Mouse (Mus musculus) Muller cell, postnatal 12 days (primary cell): ENCODE data around the gene Sowaha.

ENCODE experiments used
- DNase-seq: peaks from one replicate; pipeline ENCODE4 v3.0.0-alpha.2; 2015; ENCODE audit errors: inconsistent ontology term

The Sowaha gene

GRCm38 (mm10) chr11:53479783-53480301 is at the start of gene Sowaha, which contains the start of gene Gm9945:
TSS of gene Sowaha (minus strand) at chr11:53480274.
TSS of gene Gm9945 (plus strand) at chr11:53480166.
- DNase-seq = no peak

- no peak for DNase-seq
Measured at GRCm38 (mm10) chr11:53529253-53529557, 49.1 kb upstream of the Sowaha start.

DNA sequence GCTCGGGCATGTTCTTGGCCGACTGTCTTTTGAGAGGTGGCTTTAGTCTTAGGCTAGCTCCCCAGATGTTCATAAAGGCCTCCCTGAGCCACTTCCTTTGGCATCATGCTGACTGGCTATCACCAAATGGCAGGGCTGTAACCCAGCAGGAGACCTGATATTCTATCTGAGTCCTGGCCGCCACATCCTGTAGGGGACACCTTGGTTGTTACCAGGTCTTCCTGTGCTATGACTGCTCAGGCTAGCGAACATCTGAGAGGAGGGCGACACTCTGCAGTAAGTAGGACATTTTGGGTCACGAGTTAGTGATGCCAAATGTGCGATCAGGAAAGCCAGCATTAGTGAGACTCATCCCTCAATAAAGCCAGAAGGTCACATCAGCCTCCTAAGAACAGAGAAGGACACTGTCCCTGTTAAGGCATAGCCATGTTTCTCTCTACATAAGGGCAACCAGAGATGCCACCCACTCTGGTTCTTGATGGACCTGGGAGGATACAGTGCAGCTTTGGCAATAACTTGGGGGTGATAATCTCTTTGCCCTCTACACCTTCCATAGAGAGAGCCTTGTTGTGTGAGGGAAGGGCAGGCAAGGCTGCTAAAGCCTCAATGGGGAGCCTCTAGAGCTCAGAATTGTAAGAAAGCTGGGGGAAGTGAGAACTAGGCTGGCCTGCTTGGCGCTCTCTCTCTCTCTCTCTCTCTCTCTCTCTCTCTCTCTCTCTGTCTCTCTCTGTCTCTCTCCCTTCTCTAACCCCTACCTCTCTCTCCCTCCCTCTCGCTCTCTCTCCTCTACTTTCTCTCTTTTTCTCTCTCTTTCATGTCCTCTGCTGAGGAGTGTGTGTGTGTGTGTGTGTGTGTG is 48.6 kb upstream of the Sowaha start:
- DNase-seq = peak; percentile 78

DNA sequence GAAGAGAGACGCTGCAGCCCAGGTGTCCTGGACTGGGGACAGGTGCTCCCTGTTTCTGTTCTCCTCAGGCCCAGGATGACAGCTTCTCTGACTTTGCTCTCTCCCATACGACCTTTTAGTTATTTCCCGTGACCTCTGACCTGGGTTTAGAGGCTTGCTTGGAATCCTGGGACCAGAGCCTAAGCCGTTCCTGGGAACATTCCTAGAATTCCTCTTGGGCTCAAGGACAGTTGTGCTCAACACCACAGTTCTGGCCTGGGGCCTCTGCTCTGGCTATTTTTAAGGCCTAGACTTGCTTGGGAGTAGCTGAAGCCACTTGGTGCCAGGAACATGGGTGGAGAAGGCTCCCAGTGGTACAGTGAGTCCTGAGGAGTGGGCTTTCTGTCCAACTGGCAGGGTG is 45.4 kb upstream of the Sowaha start:
- peak; percentile 85 for DNase-seq

GRCm38 (mm10) chr11:53524905-53525304 is 44.8 kb upstream of the Sowaha start:
- no peak for DNase-seq

- no peak for DNase-seq
Measured at GRCm38 (mm10) chr11:53523545-53524405, 43.7 kb upstream of the Sowaha start.

DNA sequence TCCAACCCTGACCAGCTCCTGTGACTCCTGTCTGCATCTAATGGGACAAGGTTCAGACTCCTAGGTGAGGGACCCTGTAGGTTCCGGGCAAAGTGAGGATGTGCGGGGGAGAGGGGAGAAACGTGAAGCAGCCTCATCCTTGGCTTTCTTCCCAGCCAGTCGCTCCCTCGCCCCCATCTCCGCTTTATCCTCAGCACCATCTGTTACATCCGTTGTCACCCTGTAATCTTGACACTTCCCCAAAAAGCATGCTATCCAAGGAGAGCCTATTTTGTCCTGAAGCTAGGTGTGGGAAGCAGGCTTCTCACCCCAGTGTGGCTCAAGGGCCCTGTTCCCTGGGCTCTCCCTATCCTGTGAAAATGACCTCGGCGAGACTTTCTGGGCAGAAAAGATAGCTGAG is 42.9 kb upstream of the Sowaha start:
- no peak for DNase-seq

GRCm38 (mm10) chr11:53522362-53522761 is 42.3 kb upstream of the Sowaha start:
- no peak for DNase-seq

DNA sequence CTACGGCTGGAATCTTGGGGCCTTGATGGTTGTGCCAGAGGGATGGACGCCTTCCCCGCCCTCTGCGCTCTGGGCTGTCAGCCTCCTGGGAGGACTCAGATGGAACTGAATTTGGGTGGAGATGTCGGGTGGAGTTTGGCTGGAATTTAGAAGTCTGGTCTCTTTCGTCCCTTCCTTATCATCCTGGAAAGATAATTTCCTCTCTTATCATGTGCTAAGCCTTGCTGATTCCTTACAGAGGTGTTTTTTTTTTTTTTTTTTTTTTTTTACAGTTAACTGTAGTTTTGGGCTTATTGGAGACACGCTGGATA is 41.7 kb upstream of the Sowaha start:
- no peak for DNase-seq

DNA sequence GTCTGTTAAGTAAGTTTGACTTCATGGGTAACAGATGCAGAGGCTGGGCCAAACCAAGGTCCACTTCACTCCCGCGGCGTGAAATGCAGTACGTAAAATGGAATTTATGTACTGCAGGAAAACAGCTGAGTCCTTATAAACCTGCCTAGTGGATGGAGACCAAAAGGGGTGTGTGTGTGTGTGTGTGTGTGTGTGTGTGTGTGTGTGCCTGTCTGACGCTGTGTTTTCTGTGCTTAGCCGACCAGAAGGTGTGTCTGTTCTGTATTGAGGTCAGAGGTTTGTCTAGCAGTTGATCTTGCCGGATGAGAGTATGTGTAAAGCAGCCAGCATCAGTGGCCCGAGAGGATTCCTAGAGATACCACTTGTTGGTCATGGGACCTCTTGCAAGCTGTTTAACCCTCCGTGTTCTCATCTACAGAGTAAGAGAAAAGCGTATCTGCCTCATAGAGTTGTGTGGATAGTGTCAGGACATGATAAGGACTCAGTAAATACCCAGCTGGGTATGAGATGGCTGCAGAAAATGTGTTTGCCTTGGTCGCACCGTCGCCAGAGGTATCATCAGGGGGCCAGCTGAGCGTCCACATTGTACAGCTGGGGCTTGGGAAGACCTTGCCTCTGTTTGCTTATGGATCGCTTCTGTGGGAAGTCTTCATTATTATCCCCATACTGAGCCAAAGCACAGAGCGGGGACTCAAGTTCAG is 41.2 kb upstream of the Sowaha start:
- DNase-seq = peak; percentile 55

DNA sequence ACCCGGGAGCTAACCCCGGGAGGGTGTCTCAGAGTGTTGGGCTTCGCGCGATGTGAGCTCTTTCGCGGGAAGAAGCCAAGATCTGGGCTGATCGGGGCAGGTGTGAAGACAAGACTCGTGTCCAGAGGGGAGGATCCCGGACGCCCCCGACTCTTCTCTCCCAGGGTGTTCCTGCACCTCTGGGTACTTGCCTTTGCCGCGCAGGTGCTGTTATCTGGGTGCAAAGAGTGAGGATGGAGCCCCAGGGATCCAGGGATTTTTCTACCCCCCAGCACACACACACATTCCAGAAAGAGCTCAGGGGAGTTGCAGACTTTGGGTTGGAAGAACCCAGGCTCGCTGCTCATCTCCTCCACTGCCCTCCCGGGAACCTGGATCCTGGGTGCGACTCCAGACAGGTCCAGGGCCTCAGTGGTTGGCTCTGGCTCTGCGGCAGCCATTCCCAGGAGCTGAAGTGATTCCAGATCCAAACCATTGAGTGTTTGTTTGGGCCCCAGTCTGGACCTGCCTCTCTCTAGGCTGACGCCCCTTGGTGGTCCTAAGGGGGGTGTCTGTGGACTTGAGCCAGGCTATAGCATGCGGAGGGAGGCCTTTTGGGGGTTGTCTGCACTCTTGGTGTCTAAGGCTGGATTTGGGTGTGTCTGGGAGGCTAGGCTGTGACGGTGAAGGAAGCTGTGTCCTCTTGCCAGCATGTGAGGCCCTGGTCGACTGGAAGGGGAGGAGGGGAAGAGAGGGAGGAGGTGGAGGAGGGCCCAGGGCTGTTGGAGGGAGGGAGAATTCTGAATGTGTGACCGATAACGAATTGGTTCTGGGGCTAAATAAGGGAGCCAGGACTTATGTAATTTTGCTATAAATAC is 40.3 kb upstream of the Sowaha start:
- peak; percentile 84 for DNase-seq

GRCm38 (mm10) chr11:53519207-53520121 is 39.4 kb upstream of the Sowaha start, which contains the start of gene Sept8:
TSS of gene Sept8 (plus strand) at chr11:53519257.
- DNase-seq = peak; percentile 87

- no peak for DNase-seq
Measured at GRCm38 (mm10) chr11:53518759-53519158, 38.7 kb upstream of the Sowaha start.

- DNase-seq = no peak
Measured at GRCm38 (mm10) chr11:53516775-53517627, 36.9 kb upstream of the Sowaha start.

DNA sequence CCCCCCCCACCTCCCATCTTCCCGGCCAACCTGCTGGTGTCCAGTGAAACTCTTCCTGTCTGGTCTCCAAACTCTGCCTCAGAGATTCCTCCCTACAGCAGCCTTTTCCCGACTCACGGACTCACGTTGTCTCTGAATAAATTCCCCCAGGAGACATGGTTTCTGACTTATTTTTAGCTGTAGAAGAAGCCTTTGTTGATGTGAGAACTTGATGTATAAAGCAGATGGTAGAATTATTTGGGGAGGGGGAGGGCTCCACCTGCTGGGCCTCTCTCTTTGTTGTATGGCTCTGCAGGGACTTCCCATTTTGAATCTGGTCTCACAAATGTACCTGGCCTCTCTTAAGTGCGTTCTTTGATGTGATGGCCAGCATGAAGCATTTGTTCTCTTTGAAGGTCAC is 30.3 kb upstream of the Sowaha start:
- no peak for DNase-seq

DNA sequence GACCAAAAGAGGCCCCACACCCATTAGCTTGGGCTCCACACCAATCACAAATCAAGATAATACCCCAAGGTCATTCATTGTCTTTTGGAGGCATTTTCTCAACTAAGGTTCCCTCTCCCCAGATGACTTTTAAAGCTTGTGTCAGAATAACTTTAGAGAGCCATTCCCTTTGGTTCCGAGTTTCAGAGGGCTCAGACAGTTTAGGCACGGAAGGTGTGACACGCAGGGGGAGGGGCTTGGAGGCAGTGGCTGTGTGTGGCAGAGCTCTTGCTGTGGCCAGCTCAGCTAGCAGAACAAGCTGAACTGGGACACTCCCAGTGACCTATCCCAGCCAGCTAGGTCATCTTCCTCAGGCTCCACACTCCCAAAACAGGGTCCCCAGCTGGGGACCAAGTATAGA is 28.5 kb upstream of the Sowaha start:
- DNase-seq = no peak

GRCm38 (mm10) chr11:53508152-53508551 is 28.1 kb upstream of the Sowaha start:
- peak; percentile 83 for DNase-seq

DNA sequence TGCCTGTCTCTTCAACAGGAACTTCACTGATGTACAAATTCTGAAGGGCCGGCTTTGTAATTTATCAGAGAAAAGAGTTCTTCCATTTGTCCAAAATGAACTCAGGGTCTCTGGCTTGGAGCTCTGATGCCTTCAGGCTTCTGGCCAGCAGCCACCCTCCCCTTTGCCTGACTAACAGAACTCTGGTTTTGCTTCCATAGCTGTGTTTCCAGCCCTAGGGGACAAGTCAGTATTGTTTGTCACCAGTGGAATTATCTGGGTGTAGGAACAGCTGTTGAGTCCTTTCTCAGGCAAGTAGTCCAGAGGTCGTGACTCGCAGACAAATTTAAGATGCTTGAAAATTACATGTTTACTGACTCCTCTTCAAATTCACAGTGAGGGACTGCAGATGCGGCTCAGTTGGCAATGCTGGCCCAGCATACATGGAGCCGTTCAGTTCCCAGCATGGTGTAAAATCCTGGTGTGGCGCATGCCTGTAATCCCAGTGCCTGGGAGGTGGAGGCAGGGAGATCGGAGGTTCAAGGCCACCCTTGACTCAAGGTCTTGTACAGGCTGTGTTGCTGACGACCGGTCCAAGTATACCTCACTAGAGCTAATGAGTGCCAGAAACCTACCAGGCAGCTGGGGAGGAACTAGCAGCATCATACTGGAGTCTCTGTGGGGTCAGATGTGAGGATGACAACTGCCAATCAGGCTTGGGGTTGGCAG is 27.2 kb upstream of the Sowaha start:
- peak; percentile 70 for DNase-seq
